Mouse (Mus musculus): ENCODE data around the gene Hist1h2bp. TPM values are rescaled to one million over a fixed set of nuclear protein-coding genes. Genes with fewer than 3 reads are reported as not detected.
"Not testable (repeated sequence)": the region's sequence is repeated elsewhere in the genome, so short reads cannot be mapped to it uniquely, and the experiment has no call there.

Gene Hist1h2bp
- total RNA-seq, 2 experiments from 2014 or later: 3.8 to 6.5 TPM

DNA sequence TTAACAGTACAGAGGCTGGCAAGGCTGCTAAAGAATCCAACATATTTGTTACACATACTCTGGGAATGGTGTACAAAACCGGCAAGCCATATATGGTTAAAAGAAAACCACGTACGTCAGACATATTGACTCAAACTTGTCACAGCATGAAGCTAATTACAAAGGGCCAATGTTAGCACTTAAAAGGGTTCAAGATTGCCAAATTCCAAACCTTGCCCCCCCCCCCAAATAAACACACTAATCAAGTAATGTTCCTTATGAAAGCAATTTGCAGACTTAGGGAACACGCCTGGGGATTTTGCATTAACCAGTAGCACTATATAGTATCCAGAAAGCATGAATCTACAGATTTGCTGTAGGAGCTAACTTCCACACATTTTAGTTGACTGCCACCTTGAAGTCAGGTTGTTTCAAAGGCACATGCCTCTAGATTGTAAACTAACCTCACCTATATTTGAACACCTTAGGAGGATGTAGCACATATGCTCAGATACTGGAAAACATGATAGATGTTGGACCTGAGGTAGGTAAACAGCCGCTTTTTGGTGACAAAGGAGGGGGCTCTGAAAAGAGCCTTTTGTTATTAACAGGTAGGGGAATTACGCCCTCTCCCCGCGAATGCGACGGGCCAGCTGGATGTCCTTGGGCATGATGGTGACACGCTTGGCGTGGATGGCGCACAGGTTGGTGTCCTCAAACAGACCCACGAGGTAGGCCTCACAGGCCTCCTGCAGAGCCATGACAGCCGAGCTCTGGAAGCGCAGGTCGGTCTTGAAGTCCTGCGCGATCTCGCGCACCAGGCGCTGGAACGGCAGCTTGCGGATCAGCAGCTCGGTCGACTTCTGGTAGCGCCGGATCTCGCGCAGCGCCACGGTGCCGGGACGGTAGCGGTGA, 4.7 kb upstream of the Hist1h2bp start:
- intact Hi-C loops (cut with DNase I): loop anchor here (10.0 kb wide), 1 partner anchor 68 kb away; the partner anchor contains the start of genes Hist1h2ai, Hist1h2bl and Hist1h3h
- DNase-seq: peak in 1 of 2 experiments; percentile 15

DNA sequence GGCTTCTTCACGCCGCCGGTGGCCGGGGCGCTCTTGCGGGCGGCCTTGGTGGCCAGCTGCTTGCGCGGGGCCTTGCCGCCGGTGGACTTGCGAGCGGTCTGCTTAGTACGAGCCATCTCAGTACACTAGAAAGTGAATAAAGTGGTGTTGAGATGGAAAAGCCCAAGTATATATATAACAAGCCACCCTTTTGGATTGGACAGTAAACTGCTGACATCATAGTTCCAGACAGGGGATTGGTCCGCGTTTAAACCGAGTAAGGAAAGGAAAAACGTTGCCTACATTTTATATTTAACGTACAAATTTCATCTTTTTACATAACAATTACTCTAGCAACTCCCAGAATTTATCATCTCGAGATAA, 4.0 kb upstream of the Hist1h2bp start, which contains the start of gene Hist1h3i:
Gene Hist1h3i (minus strand): TSS at position 116 of the 363 bp plus-strand sequence.
- intact Hi-C loops (cut with DNase I): loop anchor here (10.0 kb wide), 1 partner anchor 68 kb away; the partner anchor contains the start of genes Hist1h2ai, Hist1h2bl and Hist1h3h

DNA sequence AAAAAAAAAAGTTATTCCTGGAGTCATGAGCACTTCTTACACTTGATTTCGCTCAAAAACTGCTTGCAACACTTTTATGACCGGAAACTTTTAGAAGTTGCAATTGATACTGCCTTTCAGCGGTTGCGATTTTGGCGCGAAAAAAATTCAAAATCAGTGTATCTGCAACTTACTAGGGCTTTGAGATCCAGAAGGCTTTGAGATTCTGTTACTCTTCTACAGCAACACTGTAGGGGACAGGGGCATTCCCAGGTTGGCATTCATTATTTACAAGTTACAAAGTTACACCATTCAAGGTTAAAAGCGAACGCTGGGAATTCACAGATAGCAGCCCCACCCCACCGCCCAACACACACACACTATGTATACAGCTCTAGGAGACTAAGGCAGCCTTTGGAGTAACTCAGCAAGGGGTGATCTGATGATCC, 3.5 kb upstream of the Hist1h2bp start:
- no peak for DNase-seq
- intact Hi-C loops (cut with DNase I): loop anchor here (10.0 kb wide), 1 partner anchor 69 kb away; the partner anchor contains the start of genes Hist1h2ai, Hist1h2bl and Hist1h3h

More for the DNA sequence above, 4.0 kb upstream of the Hist1h2bp start, which contains the start of gene Hist1h3i:
- peak in 1 of 2 experiments; percentile 22 for DNase-seq

DNA sequence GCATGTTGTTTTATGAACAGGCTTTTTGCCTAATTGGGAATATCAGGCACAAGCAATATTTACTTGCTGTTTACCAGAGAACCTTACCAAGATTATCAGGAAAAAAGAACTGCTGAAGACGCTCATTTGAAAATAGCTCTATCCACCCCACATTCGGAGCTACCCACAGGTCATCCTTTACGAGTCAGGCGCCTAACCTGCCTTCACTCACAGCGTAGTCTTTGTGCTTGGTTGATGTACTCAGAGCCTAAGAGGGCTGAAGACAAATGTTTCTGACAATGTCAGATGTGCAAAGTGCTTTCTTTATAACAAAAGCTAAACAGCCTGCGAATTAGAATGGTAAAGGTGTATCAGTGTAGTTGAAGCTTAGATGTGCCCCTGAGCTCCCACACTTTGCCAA, 3.0 kb upstream of the Hist1h2bp start:
- DNase-seq: no peak
- intact Hi-C loops (cut with DNase I): loop anchor here (10.0 kb wide), 1 partner anchor 70 kb away; the partner anchor contains the start of genes Hist1h2ai, Hist1h2bl and Hist1h3h

DNA sequence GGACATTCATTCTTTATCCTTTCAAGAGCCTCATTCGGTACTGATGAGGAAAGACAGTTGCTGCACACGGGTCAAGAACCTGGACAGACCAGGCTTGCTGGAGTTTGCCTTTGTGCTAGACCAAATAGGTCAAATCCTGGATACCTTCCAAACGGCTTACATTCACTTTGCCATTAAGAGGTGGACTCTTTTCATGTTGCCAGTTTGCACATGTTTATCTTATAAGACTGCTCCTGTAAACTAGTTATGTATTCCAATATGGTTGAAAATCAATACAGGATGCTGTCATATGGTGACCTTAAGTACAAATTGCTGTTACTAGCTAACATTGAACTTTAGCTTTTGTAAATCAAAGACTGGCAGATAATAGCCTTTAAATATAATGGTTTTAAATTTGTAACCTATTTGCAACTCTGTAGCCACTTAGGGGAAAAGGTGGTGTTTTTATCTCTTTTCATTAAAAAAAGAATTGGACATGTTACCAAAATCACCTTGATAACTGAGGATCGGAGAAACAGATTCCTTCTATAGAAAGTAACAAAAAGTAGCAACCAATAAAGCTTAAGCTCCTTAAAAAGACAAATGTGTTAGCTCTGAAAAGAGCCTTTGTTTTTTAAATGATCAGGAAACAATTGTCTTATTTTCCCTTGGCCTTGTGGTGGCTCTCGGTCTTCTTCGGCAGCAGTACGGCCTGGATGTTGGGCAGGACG, 917 bp upstream of the Hist1h2bp start:
- no peak for DNase-seq
- intact Hi-C loops (cut with DNase I): loop anchor here (10.0 kb wide), 1 partner anchor 72 kb away; the partner anchor contains the start of genes Hist1h2ai, Hist1h2bl and Hist1h3h

DNA sequence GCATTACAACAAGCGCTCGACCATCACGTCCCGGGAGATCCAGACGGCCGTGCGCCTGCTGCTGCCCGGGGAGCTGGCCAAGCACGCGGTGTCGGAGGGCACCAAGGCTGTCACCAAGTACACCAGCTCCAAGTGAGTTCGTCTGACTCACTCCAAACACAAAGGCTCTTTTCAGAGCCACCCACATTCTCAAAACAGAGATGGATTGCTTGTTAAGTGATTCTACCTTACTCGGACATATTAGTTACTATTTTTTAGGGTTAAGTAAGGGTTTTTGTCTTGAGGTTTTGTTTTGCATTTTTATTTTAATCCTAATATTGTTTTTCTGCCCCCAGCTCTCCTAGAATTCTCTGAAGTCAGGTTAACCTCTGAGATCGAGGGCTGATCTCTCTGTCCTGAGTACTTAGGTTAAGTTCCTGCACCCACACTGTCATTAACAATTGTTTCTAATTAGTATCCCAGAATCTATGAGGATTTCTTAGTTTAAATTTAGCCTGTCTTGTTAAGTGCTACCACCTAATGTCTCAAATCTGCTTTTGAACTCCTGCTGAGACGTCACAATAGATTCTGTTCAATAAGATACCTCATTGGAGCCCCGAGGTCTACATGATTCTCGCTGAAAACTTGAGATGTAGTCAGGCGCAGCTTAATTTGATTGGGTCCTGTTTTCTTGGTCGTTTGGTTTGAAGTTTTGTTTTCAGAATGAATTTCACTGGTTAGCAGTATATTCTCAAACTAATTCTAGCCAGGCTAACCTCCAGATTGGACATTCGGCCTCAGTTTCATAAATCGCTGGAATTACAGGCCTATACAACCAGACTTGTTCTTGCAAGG, 716 bp downstream of the Hist1h2bp start:
- intact Hi-C loops (cut with DNase I): loop anchor here (10.0 kb wide), 1 partner anchor 73 kb away; the partner anchor contains the start of genes Hist1h2ai, Hist1h2bl and Hist1h3h
- DNase-seq: no peak

DNA sequence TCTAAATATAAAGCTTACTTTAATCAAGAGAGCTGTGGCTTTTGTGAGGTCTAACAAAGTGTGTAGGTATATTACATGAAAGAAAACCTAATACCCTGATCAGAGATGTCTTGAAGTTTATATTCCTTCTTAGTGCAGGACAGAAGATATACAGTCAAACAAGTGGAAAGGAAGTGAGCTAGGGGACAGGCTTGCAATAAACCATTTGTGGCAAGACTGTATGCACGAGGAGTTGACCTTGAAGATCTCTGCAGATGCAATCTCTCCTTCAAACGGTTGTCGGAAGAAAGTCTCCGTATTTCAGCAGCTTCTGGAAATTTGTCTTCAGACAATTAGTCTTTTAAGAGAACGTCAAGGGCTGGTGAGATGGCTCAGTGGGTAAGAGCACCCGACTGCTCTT, 2.7 kb downstream of the Hist1h2bp start:
- DNase-seq: no peak
- intact Hi-C loops (cut with DNase I): loop anchor here (10.0 kb wide), 1 partner anchor 75 kb away; the partner anchor contains the start of genes Hist1h2ai, Hist1h2bl and Hist1h3h

DNA sequence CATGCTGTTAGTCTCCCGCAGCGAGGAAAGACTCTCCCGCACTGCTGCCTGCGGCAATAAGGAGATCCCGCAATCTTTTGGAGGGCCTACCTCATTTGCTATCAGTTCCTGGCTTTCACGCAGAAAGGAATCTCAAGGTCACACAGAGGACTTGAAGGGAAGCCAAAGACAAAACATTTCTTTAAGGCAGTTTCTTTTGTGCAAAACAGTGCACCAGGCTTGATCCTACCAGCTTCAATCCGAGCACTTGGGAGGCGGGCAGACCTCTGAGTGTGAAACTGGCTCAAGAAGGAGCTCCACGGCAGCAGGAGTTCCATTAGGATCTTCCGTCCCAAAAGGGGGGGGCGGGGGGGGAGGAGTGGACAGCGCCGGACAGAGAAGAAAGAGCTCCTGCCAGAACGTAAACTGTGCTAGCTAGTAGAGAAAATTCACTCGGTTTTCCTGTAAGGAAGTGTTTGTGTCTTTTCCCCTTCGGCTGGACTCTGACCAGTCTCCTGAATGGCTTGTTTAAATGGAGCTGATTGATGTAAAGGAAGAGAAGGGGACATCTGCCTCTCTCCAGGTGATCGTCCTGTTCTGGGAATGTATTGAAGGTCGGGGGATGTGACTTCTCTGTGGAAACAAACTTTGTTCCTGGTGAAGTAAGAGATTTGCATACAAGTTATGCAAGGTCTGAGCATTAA, 3.5 kb downstream of the Hist1h2bp start:
- intact Hi-C loops (cut with DNase I): no loop called here
- DNase-seq: no peak

DNA sequence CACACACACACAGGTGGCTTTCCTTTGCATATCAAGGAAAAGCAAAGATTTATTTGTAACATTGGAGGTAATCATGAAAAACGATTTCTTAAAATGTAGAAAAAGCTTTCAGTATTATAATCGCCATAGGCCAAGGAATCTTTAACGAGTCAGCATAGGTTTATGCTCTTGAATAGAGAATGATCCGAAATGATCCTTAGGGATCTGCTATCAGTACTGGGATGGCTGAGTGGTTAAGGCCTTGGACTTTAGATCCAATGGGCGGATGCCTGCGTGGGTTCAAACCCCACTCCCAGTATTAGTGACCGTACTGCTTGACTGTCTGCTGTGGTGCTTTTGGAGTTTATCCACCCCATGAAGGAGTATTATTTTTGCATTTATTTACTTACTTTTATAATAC, 8.3 kb downstream of the Hist1h2bp start:
- intact Hi-C loops (cut with DNase I): no loop called here

DNA sequence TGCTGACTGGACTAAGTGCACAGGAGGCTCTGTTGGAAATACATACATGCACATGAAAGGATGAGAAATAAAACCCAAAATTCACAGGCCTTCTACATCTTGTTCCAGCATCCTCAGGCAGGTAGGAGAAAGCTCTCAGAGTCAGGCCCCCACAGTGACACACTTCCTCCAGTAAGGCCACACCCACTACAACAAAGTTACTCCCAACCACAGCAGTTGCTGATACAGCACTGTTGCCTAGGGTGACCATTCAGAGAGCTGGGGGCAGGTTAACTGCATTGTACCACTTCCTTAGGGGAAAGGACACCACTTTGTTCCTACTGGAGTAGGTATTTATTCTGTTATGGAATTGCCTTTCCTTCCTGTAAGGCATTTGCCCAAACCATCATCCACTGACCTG, 9.9 kb downstream of the Hist1h2bp start:
- DNase-seq; intact Hi-C loops (cut with DNase I): not testable (repeated sequence)

More for the DNA sequence above, 8.3 kb downstream of the Hist1h2bp start:
- no peak for DNase-seq

DNA sequence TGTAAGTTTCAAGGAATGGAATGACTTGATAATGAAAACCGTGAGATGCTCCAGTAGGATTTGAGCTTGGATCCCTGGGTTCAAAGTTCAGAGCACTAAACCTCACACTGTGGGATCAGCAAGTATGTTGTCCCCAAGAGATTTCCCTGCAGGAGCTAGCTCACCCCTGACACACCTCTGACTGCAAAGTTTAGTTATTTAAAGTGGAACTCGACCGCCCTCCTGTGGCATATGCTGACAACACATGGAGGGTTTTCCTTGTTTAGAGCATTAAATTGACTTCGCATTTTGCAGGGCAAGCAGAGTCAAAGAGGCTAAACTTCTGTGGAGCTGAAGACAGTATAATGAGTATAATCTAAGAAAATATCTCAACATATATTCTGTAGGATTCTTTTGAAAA, 15.8 kb downstream of the Hist1h2bp start:
- intact Hi-C loops (cut with DNase I); DNase-seq: not testable (repeated sequence)

DNA sequence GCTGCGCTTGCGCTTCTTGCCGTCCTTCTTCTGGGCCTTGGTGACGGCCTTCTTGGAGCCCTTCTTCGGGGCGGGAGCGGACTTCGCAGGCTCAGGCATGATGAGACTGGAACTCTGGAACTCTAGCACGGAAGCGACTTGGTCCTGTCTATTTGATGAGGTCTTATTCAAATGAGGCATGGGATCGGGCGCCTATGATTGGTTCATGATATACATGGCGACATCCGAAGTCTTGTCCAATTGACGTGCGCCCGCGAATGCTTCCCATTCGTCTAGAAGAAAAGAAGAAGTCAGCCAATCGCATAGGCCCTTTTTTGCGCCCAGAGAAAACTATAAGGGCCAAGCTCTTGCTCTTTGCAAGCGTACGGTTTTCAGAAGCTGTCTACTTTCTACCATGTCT, 22.8 kb downstream of the Hist1h2bp start, which contains the start of the genes Hist1h2bq and Hist1h2ao:
Gene Hist1h2bq (minus strand): TSS at position 125 of the 400 bp plus-strand sequence.
Gene Hist1h2ao (plus strand): TSS at position 393 of the 400 bp plus-strand sequence.
- intact Hi-C loops (cut with DNase I): not testable (repeated sequence)

DNA sequence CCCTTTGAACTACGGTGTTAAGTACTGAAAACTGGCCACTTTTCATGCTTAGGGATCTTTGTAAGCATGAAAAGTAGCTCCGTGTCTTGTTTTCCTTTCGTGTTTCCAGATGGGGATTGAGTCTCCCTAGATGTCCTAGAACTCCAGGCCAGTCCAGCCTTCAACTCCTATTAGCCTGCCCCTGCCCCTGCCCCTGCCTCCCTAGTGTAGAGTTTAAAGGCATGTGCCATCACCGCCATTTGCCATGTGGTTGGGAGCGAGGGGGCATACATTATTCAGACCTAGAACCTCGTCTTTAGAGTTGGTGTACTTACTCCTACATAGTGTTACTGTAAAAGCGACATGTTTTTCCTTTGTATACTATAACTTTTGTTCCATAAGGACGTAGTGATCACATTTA, 23.8 kb downstream of the Hist1h2bp start:
- intact Hi-C loops (cut with DNase I); DNase-seq: not testable (repeated sequence)

More for the DNA sequence above, 22.8 kb downstream of the Hist1h2bp start, which contains the start of the genes Hist1h2bq and Hist1h2ao:
- not testable (repeated sequence) for DNase-seq

DNA sequence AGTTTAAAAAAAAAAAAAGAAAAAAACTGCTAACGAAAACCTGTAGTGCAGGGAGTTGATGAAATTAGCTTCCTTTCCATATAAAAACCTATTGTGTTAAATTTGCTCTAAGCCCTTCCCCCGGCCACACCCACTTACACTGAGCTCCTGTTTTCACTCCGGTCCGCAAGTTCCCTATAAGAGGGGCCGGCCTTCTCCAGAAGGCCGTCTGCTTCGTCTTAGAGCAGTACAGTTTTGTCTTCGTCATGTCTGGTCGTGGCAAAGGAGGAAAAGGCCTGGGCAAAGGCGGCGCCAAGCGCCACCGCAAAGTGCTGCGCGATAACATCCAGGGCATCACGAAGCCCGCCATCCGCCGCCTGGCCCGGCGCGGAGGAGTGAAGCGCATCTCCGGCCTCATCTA, 24.3 kb downstream of the Hist1h2bp start, which contains the start of gene Hist1h4m:
Gene Hist1h4m (plus strand): TSS at position 208 of the 400 bp plus-strand sequence.
- intact Hi-C loops (cut with DNase I); DNase-seq: not testable (repeated sequence)

DNA sequence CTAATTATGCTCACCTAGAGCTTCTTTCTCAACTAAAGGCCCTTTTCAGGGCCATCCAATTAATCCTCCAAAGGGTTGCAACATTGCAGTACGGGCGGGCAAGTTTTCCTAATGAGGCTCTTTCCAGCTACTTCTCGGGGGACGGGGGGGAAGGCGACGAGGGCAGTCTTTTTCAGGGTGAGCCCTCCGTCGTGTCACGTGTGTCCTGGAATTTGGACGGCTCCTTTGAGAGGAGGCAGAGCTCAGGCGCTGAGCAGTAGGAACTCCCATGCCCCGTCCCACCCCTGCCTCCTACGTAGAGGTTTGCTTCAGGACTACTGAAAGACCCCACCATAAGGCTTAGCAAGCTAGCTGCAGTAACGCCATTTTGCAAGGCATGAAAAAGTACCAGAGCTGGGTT, 24.8 kb downstream of the Hist1h2bp start:
- DNase-seq; intact Hi-C loops (cut with DNase I): not testable (repeated sequence)

DNA sequence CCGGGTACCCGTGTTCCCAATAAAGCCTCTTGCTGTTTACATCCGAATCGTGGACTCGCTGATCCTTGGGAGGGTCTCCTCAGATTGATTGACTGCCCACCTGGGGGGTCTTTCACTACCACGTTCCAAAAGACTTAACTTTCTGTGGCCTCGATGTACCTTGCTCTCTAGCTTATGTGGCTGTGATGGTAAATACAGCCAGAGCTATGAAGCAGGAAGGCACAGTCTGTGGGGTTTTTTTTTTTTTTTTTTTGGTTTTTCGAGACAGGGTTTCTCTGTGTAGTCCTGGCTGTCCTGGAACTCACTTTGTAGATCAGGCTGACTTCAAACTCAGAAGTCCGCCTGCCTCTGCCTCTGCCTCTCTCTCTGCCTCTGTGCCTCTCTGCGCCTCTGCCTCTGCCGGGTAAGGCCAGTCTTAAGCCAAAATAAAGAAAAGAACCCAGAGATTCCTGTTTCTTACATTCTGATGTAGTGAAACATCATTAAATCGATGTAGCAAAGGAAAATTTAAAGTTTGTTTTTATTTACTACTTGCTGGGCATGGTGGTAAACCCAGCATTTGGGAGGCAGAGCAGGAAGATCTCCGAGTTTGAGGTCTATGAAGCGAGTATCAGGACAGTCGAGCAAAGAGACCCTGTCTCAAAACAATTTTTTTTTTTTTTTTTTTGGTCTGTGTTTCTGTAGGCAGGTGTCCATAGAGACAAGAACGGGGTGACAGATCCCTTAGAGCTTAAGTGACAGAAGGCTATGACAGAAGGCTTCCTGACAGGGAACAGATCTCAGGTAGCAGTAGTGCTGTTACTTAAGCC, 33.0 kb downstream of the Hist1h2bp start:
- intact Hi-C loops (cut with DNase I): loop anchor here (10.0 kb wide), 2 partner anchors 215 to 1795 kb away; partner anchors contain the start of genes Hist1h2ah and Hist1h2bk
- DNase-seq: not testable (repeated sequence)

DNA sequence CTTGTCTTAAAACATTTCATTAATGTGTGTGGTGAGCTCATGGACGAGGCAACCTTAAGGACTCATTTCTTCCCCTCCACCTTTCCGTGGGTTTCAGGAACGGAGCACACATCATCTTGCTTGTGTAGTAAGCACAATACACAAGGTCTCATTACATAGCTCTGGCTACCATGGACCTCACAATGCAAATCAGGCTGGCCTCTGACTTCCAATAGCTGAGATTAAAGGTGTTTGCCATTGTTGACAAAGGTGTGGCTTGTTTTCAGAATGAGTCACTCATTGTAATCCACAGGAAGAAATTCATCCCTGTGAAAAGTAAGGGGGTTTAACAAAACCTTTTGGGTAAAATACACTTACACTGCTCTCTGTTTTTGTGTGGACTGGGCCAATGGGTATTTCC, 41.2 kb downstream of the Hist1h2bp start:
- intact Hi-C loops (cut with DNase I): loop anchor here (10.0 kb wide), 2 partner anchors 206 to 1786 kb away; partner anchors contain the start of genes Hist1h2ah and Hist1h2bk
- DNase-seq: no peak
